In genomic region chr3:135702658-135703057, GRCm38 (mm10) we compare ENCODE assay signal across 14 mouse cellular contexts.
"Had no signal": no experiment of that assay in that cellular context is flagged by ENCODE, and none has a peak within 500 bp of the region (broad histone marks: within the 10 kb centered on the region; RNA-seq: fewer than 3 reads in every experiment).

No protein-coding gene starts in this region.

- H3K4me3 ChIP-seq: hindbrain, embryonic 15.5 days; kidney, embryonic 15.5 days; liver, embryonic 15.5 days; megakaryocyte, embryonic 14.5 days; midbrain, embryonic 12.5 days had no signal

- H3K27ac ChIP-seq: hindbrain, embryonic 15.5 days; kidney, embryonic 15.5 days; liver, embryonic 15.5 days; midbrain, embryonic 12.5 days had no signal

- DNase-seq: kidney, adult 2 months; kidney, postnatal 14 days; lung, adult 2 months; lung, postnatal 36 days; thymus, adult 2 months; thymus, postnatal 25 days had no signal

- ATAC-seq: intestine, embryonic 16.5 days; lung, postnatal 0 days; midbrain, embryonic 16.5 days had no signal
